Mouse (Mus musculus) myocyte (in vitro differentiated cells): ENCODE measurements around the gene Fam169b. TPM values are rescaled to one million over a fixed set of nuclear protein-coding genes. Genes with fewer than 3 reads are reported as not detected.

Experiments used
- H3K27me3 ChIP-seq: one replicate; pipeline ENCODE4 v1.6.1; 2011; ENCODE audit not compliant: control insufficient read depth, insufficient read depth, insufficient read length
- H3K36me3 ChIP-seq: one replicate; pipeline ENCODE4 v1.6.1; 2011; ENCODE audit not compliant: control insufficient read depth, insufficient read depth
- H3K4me2 ChIP-seq: one replicate; pipeline ENCODE4 v1.6.1; 2011; ENCODE audit warnings: low read depth, control low read depth
- H3K4me3 ChIP-seq: one replicate; pipeline ENCODE4 v1.5.1; 2011; ENCODE audit warnings: mild to moderate bottlenecking, control low read depth, moderate library complexity
- H3K79me2 ChIP-seq: one replicate; pipeline ENCODE4 v1.6.1; 2011; ENCODE audit not compliant: control insufficient read depth, insufficient read depth
- H3ac ChIP-seq: one replicate; pipeline ENCODE4 v1.6.1; 2011; ENCODE audit not compliant: control insufficient read depth, insufficient read length
- CEBPB ChIP-seq: IDR thresholded peaks from 2 replicates; pipeline ENCODE4 v1.6.1; 2011; ENCODE audit warnings: mild to moderate bottlenecking, moderate library complexity; ENCODE audit not compliant: poor library complexity, insufficient read depth, severe bottlenecking
- E2F4 ChIP-seq: IDR thresholded peaks from one replicate; pipeline ENCODE4 v1.6.1; 2011; ENCODE audit warnings: mild to moderate bottlenecking, control low read depth, moderate library complexity; ENCODE audit not compliant: insufficient read depth
- MAX ChIP-seq: IDR thresholded peaks from one replicate; pipeline ENCODE4 v1.6.1; 2011; ENCODE audit warnings: low read depth, mild to moderate bottlenecking, control low read depth
- MYOD1 ChIP-seq, 3 experiments: IDR thresholded peaks; one replicate each; pipeline ENCODE4 v1.6.1; 2011; ENCODE audit warnings: control low read depth in 2 of 3, low read depth in 2 of 3, mild to moderate bottlenecking in 2 of 3, moderate library complexity in 1 of 3; ENCODE audit not compliant: insufficient read length in 2 of 3, control insufficient read depth in 1 of 3
- MYOG ChIP-seq, 3 experiments: IDR thresholded peaks; one replicate each; pipeline ENCODE4 v1.6.1; 2011; ENCODE audit warnings: control low read depth in 2 of 3, low read depth in 2 of 3, mild to moderate bottlenecking in 2 of 3; ENCODE audit not compliant: insufficient read length in 2 of 3, control insufficient read depth in 1 of 3, insufficient read depth in 1 of 3
- POLR2A ChIP-seq: IDR thresholded peaks from one replicate; pipeline ENCODE4 v1.6.1; 2011; ENCODE audit warnings: low read depth, mild to moderate bottlenecking, control low read depth, moderate library complexity; ENCODE audit not compliant: insufficient read length
- POLR2AphosphoS2 ChIP-seq: IDR thresholded peaks from one replicate; pipeline ENCODE4 v1.6.1; 2011; ENCODE audit warnings: low read depth, control low read depth; ENCODE audit not compliant: insufficient read length
- REST ChIP-seq: IDR thresholded peaks from one replicate; pipeline ENCODE4 v1.6.1; 2011; ENCODE audit warnings: mild to moderate bottlenecking, control low read depth, moderate library complexity; ENCODE audit not compliant: insufficient read depth, insufficient read length
- SRF ChIP-seq: IDR thresholded peaks from one replicate; pipeline ENCODE4 v1.6.1; 2011; ENCODE audit warnings: low read depth; ENCODE audit not compliant: control insufficient read depth, insufficient read length
- TCF12 ChIP-seq: IDR thresholded peaks from one replicate; pipeline ENCODE4 v1.6.1; 2011; ENCODE audit warnings: mild to moderate bottlenecking, control low read depth; ENCODE audit not compliant: poor library complexity, insufficient read depth, severe bottlenecking
- TCF3 ChIP-seq: IDR thresholded peaks from one replicate; pipeline ENCODE4 v1.6.1; 2011; ENCODE audit warnings: low read depth, control low read depth; ENCODE audit not compliant: insufficient read length
- USF1 ChIP-seq: IDR thresholded peaks from one replicate; pipeline ENCODE4 v1.6.1; 2011; ENCODE audit warnings: low read depth, mild to moderate bottlenecking, control low read depth, moderate library complexity
- polyA plus RNA-seq: library from polyadenylated mRNA; unstranded; fragments of >200 nt; fragmentation: generic; extraction: Trizol; gene quantifications from one replicate; pipeline ENCODE4 v1.2.1, GENCODE M21; 2012; ENCODE audit warnings: missing spikeins

The Fam169b gene
- polyA plus RNA-seq, 1 experiment: 0.79 TPM

GRCm38 (mm10) chr7:68323051-68323450, 49.4 kb downstream of the Fam169b start:
- no peaks in the 10 kb centered on the region for H3K27me3 ChIP-seq
- H3K36me3 ChIP-seq: no peaks in the 10 kb centered on the region
- no peaks in the 10 kb centered on the region for H3K79me2 ChIP-seq
- H3K4me3 ChIP-seq: no peak overlapping the region
- TF ChIP-seq CEBPB (no peak), REST (no peak), TCF3 (no peak), MYOD1 (IDR thresholded peaks at IDR 0.05; ENCODE audit: control insufficient read depth in 1 of 3, insufficient read length in 2 of 3, low read depth in 2 of 3) (no peak), POLR2A (no peak), TCF12 (no peak), MAX (no peak), POLR2AphosphoS2 (no peak), E2F4 (no peak), USF1 (no peak), SRF (no peak), MYOG (IDR thresholded peaks at IDR 0.05; ENCODE audit: control insufficient read depth in 1 of 3, insufficient read depth in 1 of 3, insufficient read length in 2 of 3, low read depth in 2 of 3) (no peak)
- H3ac ChIP-seq: no peak overlapping the region
- H3K4me2 ChIP-seq: no peak overlapping the region

DNA sequence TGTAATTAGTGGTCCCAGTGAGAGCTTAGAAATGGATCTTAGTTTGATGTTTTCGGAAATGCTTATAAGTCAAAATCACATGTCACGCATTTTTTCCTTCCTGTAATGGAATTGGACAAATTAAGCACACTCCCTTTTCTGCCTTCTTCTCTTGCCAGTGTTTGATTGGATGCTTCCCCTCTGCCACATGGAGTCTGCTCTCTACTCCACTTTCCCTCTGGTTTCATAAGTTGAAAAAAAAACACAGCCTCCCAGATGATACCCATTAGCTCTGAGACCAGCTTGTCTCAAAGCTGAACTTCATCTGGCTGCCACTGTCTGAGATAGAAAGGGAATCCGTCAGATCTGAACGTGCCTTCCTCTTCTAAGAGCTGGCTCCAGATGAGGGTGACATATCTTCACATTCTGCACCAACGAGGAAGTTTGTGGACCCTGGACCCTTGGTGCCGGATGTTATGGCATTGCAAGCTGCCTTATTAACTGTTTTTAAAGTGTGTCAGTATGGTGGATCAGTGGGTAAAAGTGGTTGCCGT, 52.6 kb downstream of the Fam169b start:
- Histone ChIP-seq H3K4me3 (no peak overlapping the region), H3ac (no peak overlapping the region), H3K79me2 (no peaks in the 10 kb centered on the region), H3K4me2 (no peak overlapping the region), H3K36me3 (no peaks in the 10 kb centered on the region), H3K27me3 (no peaks in the 10 kb centered on the region)
- TF ChIP-seq POLR2A: no peak
- TF ChIP-seq REST: no peak
- TF ChIP-seq POLR2AphosphoS2: no peak
- no peak for TF ChIP-seq CEBPB
- TF ChIP-seq MAX: no peak
- TF ChIP-seq MYOG (IDR thresholded peaks at IDR 0.05; ENCODE audit: control insufficient read depth in 1 of 3, insufficient read depth in 1 of 3, insufficient read length in 2 of 3, low read depth in 2 of 3): no peak
- no peak for TF ChIP-seq SRF
- no peak for TF ChIP-seq E2F4
- TF ChIP-seq USF1: no peak
- no peak for TF ChIP-seq TCF3

DNA sequence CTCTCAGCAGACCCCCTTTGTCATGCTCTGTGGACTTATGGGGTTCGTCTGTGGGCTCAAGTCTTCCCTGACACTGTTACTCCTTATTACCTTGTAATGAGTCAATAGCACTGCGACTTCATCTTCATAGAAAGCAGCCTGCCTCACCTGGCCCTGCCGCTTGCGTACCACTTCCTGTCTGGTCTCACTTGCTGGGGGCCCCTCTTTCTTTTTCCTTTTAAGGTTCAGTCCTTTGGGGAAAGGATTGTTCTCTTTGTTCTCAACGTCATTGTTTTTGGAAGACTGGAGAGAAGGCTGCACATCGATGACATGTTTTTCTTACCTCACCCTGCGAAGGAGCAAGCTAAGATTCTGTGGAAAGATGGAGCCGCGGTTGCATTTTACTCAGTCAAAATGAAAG, 55.4 kb downstream of the Fam169b start:
- Histone ChIP-seq H3K4me2 (no peak overlapping the region), H3ac (no peak overlapping the region), H3K27me3 (no peaks in the 10 kb centered on the region), H3K79me2 (no peaks in the 10 kb centered on the region), H3K4me3 (no peak overlapping the region), H3K36me3 (no peaks in the 10 kb centered on the region)
- no peak for TF ChIP-seq TCF3
- no peak for TF ChIP-seq E2F4

- H3ac ChIP-seq: no peak overlapping the region
- no peaks in the 10 kb centered on the region for H3K27me3 ChIP-seq
- no peaks in the 10 kb centered on the region for H3K79me2 ChIP-seq
- H3K36me3 ChIP-seq: no peaks in the 10 kb centered on the region
- no peak for TF ChIP-seq POLR2A
- TF ChIP-seq MAX: no peak
- TF ChIP-seq POLR2AphosphoS2: no peak
- no peak for TF ChIP-seq TCF12
- TF ChIP-seq E2F4: no peak
- TF ChIP-seq TCF3: no peak
- TF ChIP-seq REST: no peak
- TF ChIP-seq CEBPB: no peak
- no peak for TF ChIP-seq MYOD1 (IDR thresholded peaks at IDR 0.05; ENCODE audit: control insufficient read depth in 1 of 3, insufficient read length in 2 of 3, low read depth in 2 of 3)
- TF ChIP-seq MYOG (IDR thresholded peaks at IDR 0.05; ENCODE audit: control insufficient read depth in 1 of 3, insufficient read depth in 1 of 3, insufficient read length in 2 of 3, low read depth in 2 of 3): no peak
- no peak for TF ChIP-seq SRF
- no peak for TF ChIP-seq USF1
- H3K4me3 ChIP-seq: no peak overlapping the region
- H3K4me2 ChIP-seq: no peak overlapping the region
These were observed 59.2 kb downstream of the Fam169b start for GRCm38 (mm10) chr7:68332799-68333198.

DNA sequence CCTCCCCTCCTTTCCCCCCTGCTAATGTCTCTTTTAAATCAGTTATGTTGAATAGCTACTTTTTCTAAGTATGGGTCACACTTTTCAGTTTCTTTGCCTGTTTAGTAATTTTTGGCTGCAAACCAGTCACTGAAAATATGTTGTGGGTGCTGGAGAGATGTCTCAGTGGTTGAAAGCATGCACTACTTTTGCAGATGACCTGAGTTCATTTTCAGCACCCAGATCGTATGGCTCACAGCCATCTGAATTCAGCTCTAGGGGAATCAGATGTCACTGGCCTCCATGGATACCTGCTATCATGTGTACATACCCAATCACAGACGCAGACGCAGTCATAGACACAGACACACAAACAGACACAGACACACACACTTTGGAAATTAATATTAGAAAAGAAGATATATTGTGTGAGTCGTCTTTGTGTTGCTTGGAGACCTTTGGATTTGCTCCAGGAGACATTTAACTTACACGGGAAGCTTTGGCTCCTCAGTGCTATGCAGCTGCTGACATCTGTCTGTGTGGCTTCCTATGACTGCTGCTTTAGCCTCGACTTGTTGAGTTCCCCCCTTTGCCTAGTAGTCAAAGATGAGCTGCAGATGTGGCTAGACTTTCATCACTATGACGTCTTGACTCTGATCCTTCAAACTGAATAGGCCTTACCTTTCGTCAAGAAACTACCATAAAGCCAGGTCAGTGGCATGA, 63.6 kb downstream of the Fam169b start:
- TF ChIP-seq MYOD1 (IDR thresholded peaks at IDR 0.05; ENCODE audit: control insufficient read depth in 1 of 3, insufficient read length in 2 of 3, low read depth in 2 of 3): peak in 2 of 3 experiments; percentile 51 to 78
- TF ChIP-seq SRF: no peak
- no peak overlapping the region for H3ac ChIP-seq

More for the DNA sequence above, 63.6 kb downstream of the Fam169b start:
- Histone ChIP-seq H3K27me3 (no peaks in the 10 kb centered on the region), H3K4me3 (no peak overlapping the region), H3K36me3 (no peaks in the 10 kb centered on the region), H3K4me2 (peak overlapping the region; percentile 52), H3K79me2 (no peaks in the 10 kb centered on the region)
